Mouse (Mus musculus) cortical plate, adult 2 months (tissue): ENCODE measurements around the gene Slc2a6. TPM values are rescaled to one million over a fixed set of nuclear protein-coding genes. Genes with fewer than 3 reads are reported as not detected.

ENCODE experiments used
- H3K27ac ChIP-seq: fragments of 200-500 bp; 2 replicates; pipeline ENCODE4 v1.5.1; 2012; ENCODE audit warnings: low read length, control low read depth, inconsistent platforms; ENCODE audit not compliant: insufficient read depth
- H3K4me1 ChIP-seq: fragments of 200-500 bp; 2 replicates; pipeline ENCODE4 v1.6.1; 2011; ENCODE audit warnings: low read length; ENCODE audit not compliant: control insufficient read depth, insufficient read depth
- H3K4me3 ChIP-seq: fragments of 200-500 bp; 2 replicates; pipeline ENCODE4 v1.5.1; 2011; ENCODE audit warnings: mild to moderate bottlenecking, low read length, control low read depth; ENCODE audit not compliant: insufficient read depth
- CTCF ChIP-seq: fragments of 200-500 bp; IDR thresholded peaks from 2 replicates; pipeline ENCODE4 v1.5.1; 2011; ENCODE audit warnings: mild to moderate bottlenecking, control low read depth, low read length; ENCODE audit not compliant: insufficient read depth; ENCODE audit errors: extremely low read depth
- POLR2A ChIP-seq: fragments of 200-500 bp; IDR thresholded peaks from 2 replicates; pipeline ENCODE4 v1.6.1; 2011; ENCODE audit warnings: mild to moderate bottlenecking, low read length, control low read depth; ENCODE audit not compliant: insufficient read depth; ENCODE audit errors: extremely low read depth
- polyA plus RNA-seq: library from polyadenylated mRNA; depleted of rRNA; stranded (reverse); fragments of >200 nt; gene quantifications from 2 replicates; pipeline ENCODE4 v1.2.3, GENCODE M21; 2012

Gene Slc2a6
- polyA plus RNA-seq, 1 experiment: 43.2 TPM

DNA sequence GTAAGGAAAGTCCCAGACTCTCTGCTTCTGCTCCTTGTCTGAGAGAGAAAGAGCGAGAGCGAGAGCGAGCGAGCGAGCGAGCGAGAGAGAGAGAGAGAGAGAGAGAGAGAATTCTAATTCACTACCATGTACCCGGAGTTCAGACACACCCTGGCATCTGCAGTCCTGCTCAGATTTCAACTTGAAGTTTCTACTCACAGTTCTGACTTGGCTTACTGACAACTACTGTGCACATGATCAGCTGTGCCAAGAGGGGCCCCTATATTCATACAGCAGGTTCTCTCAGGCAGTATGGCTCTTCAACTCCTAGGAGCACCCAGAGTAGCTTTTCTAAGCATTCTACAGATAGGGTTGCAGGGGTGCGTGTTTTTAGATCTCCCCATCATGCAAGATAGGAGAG is 31.4 kb upstream of the Slc2a6 start:
- no peak overlapping the region for H3K4me3 ChIP-seq
- TF ChIP-seq CTCF (no peak), POLR2A (no peak)

DNA sequence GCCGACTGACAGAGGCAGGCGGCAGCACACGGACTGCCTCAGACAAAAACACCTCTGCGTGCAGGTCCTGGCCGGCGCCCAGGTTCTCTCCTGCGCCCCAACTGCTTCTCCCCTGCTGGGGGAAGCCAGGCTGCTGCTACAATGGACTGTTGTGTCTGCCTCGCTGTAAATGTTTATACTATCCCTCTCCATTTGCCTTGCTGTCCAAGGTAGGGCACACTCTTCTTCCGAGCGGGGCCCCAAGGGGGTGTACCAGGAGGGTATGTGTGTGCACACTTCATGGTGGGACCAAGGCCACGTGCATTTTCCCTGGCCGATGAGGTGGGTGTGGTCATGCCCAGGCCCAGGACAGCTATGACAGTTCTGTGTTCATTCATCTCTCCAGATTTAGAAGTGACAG is 31.0 kb upstream of the Slc2a6 start:
- Histone ChIP-seq H3K27ac (no peak overlapping the region), H3K4me3 (no peak overlapping the region), H3K4me1 (no peaks in the 10 kb centered on the region)
- TF ChIP-seq CTCF: no peak
- TF ChIP-seq POLR2A: no peak

More for the DNA sequence above, 31.4 kb upstream of the Slc2a6 start:
- Histone ChIP-seq H3K4me1 (no peaks in the 10 kb centered on the region), H3K27ac (no peak overlapping the region)

DNA sequence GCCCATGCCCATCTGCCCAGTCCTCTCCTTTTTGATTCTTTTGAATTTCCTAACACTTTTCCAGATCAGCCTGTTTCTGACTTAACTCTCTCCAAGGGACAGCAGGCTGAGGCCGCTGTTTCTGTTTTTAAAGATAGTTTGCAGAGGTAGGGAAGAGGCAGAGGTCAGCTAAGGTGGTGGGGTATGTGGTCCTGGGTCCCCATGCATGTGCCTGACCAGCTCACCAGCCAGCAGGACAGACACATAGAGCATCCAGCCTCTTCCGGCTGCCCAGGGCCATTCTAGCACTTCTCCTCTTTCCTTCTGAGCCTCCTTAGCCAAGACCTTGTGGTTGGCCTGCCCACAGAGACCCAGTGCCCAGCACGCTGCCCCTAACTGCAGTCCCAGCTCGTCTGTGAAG is 30.5 kb upstream of the Slc2a6 start:
- Histone ChIP-seq H3K4me3 (no peak overlapping the region), H3K27ac (no peak overlapping the region), H3K4me1 (no peaks in the 10 kb centered on the region)
- no peak for TF ChIP-seq CTCF
- no peak for TF ChIP-seq POLR2A

DNA sequence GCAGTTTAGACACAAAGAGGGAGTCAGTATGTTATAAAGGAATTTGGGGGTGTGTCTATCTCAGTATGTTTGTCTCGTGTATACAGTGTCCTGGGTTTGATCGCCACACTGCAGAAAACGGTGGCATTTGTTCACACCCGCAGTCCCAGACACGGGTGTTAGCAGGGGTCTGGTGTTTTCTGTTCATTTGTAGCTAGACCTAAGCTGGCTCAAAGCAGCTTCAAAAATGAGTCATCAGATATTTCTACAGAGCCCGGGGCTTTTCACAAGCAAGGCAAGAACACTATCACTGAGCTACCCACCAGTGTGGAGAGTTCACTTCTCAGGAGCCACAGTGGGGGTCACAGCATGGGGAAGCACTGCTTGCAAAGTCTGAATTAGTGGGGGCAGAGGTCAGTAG is 21.6 kb upstream of the Slc2a6 start:
- Histone ChIP-seq H3K4me1 (no peaks in the 10 kb centered on the region), H3K4me3 (no peak overlapping the region), H3K27ac (no peak overlapping the region)
- no peak for TF ChIP-seq POLR2A

DNA sequence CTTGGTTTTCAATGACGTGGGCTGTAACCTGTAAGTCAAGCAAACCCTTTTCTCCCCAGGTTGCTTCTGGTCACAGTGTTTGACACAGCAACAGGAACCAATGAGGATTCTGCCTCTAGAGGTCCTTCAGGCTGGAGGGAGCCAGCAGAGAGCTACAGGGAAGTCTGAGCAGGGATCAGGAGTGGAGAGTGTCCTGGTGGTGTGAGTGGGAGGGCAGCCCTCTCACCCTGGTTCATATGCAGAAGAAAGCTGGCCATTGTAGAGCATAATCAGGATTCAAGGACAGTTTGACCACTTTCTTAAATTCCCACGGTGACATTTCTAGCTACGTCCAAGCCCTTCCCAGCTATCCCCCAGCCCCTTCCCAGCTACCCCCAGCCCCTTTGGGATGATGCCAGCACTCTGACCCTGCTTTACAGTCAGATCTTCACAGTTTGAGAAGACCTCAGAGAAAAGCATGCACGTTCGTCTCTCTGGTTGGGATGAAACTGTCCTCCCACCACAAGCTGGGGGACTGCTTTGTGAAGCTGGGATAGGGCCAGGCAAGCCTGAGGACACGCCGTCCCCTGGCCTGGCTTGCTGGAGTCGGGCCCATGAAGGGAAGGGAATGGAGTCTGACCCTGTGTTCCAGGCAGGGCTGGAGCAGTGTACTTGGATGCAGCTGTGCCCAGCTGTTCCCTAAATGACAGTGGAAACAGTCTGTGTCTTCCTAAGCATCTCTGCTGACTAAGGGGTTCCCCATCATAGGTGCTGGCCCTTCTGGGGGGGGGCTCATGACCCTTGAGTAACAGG is 18.4 kb upstream of the Slc2a6 start:
- H3K27ac ChIP-seq: no peak overlapping the region
- H3K4me1 ChIP-seq: no peaks in the 10 kb centered on the region
- TF ChIP-seq CTCF: no peak
- no peak for TF ChIP-seq POLR2A
- H3K4me3 ChIP-seq: no peak overlapping the region

DNA sequence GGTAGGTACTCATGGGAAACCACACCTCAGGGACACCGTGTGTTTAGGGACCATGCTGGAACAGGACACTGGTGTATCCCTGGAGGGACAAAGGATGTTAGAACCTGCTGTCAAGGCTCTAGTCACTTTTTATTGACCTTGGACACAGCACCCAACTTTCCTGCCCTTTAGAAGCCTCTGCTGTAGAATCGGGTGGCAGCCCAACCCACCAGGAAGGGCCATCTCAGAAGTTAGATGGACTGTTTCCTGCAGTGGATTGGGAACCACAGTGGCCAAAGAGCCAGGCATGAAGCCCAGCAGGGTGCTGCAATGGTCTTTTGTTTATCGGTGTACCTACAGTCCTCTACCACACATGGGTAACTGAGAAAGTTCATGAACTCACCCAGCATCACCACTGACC is 16.8 kb upstream of the Slc2a6 start:
- TF ChIP-seq CTCF: no peak
- TF ChIP-seq POLR2A: no peak
- H3K4me3 ChIP-seq: no peak overlapping the region
- no peaks in the 10 kb centered on the region for H3K4me1 ChIP-seq
- no peak overlapping the region for H3K27ac ChIP-seq

DNA sequence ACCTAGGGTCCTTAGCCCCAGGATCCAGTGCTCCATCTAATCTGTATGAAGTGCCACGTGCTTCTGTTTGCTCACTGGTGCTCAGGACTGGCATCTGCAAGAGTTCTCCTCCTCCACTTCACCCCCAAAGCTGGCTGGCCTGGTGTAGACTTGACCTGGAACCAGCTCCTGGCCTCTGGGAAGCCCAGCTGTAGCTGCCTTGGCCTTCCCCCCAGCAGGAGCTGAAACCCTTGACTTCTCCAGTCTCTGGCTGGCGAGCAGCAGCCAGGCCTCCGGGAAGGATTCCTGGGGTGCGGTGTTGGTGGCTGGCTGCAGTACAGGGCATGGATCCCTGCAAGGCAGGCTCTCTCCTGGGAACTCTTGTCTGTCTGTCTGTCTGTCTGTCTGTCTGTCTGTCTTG is 16.4 kb upstream of the Slc2a6 start:
- H3K27ac ChIP-seq: no peak overlapping the region
- H3K4me1 ChIP-seq: no peaks in the 10 kb centered on the region
- TF ChIP-seq POLR2A: no peak
- no peak for TF ChIP-seq CTCF
- no peak overlapping the region for H3K4me3 ChIP-seq

DNA sequence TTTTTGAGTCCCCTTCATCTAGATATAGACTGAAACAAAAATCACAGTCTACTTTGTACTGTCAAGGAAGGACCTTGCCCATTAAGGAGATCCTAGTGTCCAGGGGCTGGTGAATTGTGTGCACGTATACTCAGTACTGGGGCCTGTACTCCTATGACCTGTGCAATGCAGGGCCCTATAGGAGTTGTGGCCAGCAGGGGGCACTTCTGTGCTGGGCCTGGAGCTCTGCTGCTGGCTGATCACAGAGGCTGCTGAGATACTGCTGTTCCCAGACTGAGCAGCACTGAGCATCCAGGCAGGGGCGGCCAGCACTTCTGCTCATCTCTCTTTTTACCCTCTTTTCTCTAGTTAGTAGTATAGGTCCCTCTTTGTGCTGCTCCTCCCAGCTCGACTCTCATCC is 15.7 kb upstream of the Slc2a6 start:
- TF ChIP-seq CTCF (peak; percentile 83), POLR2A (no peak)
- H3K27ac ChIP-seq: no peak overlapping the region
- no peaks in the 10 kb centered on the region for H3K4me1 ChIP-seq
- H3K4me3 ChIP-seq: no peak overlapping the region

DNA sequence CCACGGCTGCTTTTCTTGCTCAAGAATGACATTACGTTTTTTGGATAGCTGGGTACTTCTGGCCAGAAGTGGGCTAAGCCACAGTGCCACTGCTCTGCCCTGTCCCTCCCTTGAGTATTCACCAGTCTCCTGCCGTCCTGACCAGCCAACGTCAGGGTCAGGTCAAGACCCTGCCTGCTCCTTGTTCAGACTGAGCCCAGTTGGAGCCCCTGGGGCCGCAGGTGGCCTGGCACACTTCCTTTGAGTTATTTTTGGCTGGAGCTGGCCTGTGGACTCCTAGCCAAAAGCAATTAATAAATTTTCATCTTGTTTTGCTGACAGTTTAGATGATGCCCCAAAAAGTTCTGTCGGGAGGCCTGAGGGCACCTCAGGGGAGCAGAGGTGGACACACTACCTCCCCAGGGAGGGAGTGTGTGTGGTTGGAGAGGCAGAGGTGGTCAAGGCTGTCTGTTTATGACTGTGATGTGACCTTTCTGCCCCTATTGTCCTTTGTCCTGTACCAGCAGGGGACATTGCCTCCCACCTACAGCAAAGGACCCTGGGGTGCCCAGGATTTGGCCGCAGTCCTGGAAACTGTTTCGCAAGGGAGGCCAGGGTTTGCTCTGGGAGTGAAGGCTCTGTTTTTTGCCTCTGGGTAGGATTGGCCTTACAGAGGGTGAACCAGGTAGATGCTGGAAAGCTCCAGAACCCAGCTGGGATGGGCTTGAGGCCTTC is 14.5 kb upstream of the Slc2a6 start:
- TF ChIP-seq POLR2A: no peak
- TF ChIP-seq CTCF: no peak
- H3K4me1 ChIP-seq: no peaks in the 10 kb centered on the region
- no peak overlapping the region for H3K27ac ChIP-seq
- no peak overlapping the region for H3K4me3 ChIP-seq

DNA sequence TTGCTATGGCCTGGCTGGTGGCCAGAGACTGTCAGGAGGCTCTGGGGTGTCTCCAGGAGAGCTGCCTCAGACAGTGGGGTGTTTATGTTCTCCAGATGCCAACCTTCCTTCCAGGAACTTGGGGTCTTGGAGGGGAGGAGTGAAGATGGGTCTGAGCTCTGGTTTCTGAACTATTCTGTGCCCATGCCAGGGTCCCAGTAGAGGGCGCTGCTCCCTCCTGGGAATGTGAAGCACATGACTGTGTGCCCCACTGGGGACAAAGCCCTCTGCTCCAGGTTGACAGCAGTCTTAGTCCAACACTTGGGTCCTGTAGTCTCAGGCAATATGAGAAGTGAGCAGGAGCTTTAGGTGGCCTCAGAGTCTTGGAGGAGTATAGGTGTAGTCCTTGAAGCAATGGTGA is 11.5 kb upstream of the Slc2a6 start:
- Histone ChIP-seq H3K27ac (no peak overlapping the region), H3K4me3 (no peak overlapping the region), H3K4me1 (no peaks in the 10 kb centered on the region)
- peak; percentile 36; the same call in 1 of the 2 replicates for TF ChIP-seq CTCF
- TF ChIP-seq POLR2A: no peak
